Mouse (Mus musculus) ES-CJ7 (cell line): ENCODE results near the gene Klhdc10.

Source experiments
- DNase-seq: peaks from one replicate; pipeline ENCODE4 v3.0.0; 2011; ENCODE audit warnings: low read depth, low spot score

Gene Klhdc10

GRCm38 (mm10) chr6:30402091-30402491 lies 423 bp downstream of the Klhdc10 start:
- peak; percentile 38 for DNase-seq

- DNase-seq, result peak; percentile 84
These were observed 1.8 kb downstream of the Klhdc10 start for GRCm38 (mm10) chr6:30403465-30403864.

GRCm38 (mm10) chr6:30404671-30405070 lies 3.0 kb downstream of the Klhdc10 start:
- DNase-seq, result no peak

GRCm38 (mm10) chr6:30408276-30408675 lies 6.6 kb downstream of the Klhdc10 start:
- no peak for DNase-seq

- no peak for DNase-seq
These were observed 7.9 kb downstream of the Klhdc10 start for GRCm38 (mm10) chr6:30409399-30410093.

- DNase-seq, result no peak
These were observed 9.6 kb downstream of the Klhdc10 start for GRCm38 (mm10) chr6:30411311-30411710.

- peak; percentile 30 for DNase-seq
These were observed 14.5 kb downstream of the Klhdc10 start for GRCm38 (mm10) chr6:30416126-30416525.

GRCm38 (mm10) chr6:30416801-30417200 lies 15.1 kb downstream of the Klhdc10 start:
- peak; percentile 54 for DNase-seq

GRCm38 (mm10) chr6:30432461-30433192 lies 31.0 kb downstream of the Klhdc10 start:
- no peak for DNase-seq

GRCm38 (mm10) chr6:30436476-30436875 lies 34.8 kb downstream of the Klhdc10 start:
- DNase-seq, result no peak

GRCm38 (mm10) chr6:30437054-30437453 lies 35.4 kb downstream of the Klhdc10 start:
- DNase-seq, result no peak

GRCm38 (mm10) chr6:30439576-30439975 lies 37.9 kb downstream of the Klhdc10 start:
- no peak for DNase-seq

GRCm38 (mm10) chr6:30456991-30457390 lies 55.3 kb downstream of the Klhdc10 start:
- DNase-seq, result peak; percentile 67

- no peak for DNase-seq
These were observed 57.0 kb downstream of the Klhdc10 start for GRCm38 (mm10) chr6:30458626-30459025.

- no peak for DNase-seq
These were observed 57.5 kb downstream of the Klhdc10 start for GRCm38 (mm10) chr6:30459056-30459747.

- DNase-seq, result peak; percentile 66
These were observed 58.4 kb downstream of the Klhdc10 start for GRCm38 (mm10) chr6:30459811-30460749.

GRCm38 (mm10) chr6:30460750-30461446 lies 59.2 kb downstream of the Klhdc10 start:
- DNase-seq, result peak; percentile 98

- DNase-seq, result no peak
These were observed 60.2 kb downstream of the Klhdc10 start for GRCm38 (mm10) chr6:30461755-30462344.

GRCm38 (mm10) chr6:30462822-30463221 lies 61.2 kb downstream of the Klhdc10 start:
- no peak for DNase-seq

- DNase-seq, result no peak
These were observed 63.9 kb downstream of the Klhdc10 start for GRCm38 (mm10) chr6:30465586-30465985.
